Mouse (Mus musculus) kidney, postnatal 25 days (tissue): Measurements from ENCODE around the gene Fmo3.
A peak's percentile ranks its signal among the peaks of the same experiment; 100 is the strongest.

Source experiments
- DNase-seq, 2 experiments: peaks; one replicate each; pipeline ENCODE4 v3.0.0; 2021; ENCODE audit warnings: mixed read lengths in 2 of 2

Fmo3 gene

DNA sequence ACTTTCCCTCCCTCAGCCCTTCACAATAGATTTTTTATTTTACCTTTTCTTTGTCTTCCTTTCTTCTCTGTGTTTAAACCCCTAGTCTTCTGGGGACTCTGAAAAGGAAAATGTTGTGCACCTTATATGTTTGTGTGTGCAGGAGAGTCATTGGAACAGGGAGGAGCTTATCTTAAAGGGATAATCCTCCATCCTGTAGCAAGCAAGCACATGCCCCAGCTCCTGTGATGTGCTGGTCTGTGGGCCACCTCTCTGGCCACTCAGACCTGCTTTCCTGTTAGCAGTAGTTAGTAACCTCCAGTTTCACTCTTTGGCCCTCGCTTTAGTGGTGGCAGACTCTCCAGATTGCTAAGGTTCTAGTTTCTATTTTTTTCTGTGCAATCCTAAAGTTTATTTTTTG, at the start of gene Fmo3:
Fmo3 (minus strand) TSS at position 101 of the 400 bp plus-strand sequence.
- no peak for DNase-seq

DNA sequence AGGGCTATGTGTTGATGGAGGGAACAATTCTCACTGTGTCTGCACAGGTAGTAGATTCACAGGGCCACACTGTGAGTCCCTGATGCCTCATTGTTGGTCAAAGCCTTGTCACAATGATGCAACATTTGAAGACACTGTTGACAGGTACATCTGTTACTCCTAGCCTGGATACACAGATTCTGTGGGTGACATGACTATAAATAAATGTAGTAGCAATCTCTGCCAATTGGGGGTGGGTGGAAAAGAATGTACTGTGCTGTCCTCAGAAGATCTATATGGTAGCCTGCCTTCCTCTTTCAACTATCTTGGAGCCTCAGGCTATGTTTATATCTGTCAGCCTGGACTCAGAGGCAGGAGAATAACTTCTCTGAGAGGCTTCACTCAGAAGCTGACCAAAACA, 38.7 kb upstream of the Fmo3 start:
- DNase-seq, result no peak

GRCm38 (mm10) chr1:163009220-163009619, 24.9 kb upstream of the Fmo3 start:
- no peak for DNase-seq

- DNase-seq, result no peak
Measured at GRCm38 (mm10) chr1:163003496-163003895, 19.2 kb upstream of the Fmo3 start.

GRCm38 (mm10) chr1:163001271-163001829, 17.0 kb upstream of the Fmo3 start:
- DNase-seq, result no peak

- no peak for DNase-seq
Measured at GRCm38 (mm10) chr1:162987546-162987945, 3.2 kb upstream of the Fmo3 start.

DNA sequence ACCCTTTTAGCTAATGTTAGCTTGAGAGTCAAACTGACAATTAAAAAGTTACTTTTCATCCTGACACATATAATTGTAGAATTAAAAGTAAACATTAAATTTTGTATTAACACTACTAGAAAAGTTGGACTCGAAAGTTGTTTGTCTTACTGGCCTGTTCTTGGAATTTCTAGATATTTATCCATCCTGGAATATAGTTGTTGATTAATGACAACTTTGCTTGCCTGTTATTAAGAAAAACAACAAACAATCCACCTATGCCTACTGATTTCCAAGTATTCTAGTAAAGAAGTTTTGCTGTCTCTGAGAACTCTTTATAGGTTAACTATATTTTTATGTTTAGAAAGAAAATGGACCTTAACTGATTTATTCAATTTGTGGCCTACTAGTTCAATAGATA, 2.4 kb upstream of the Fmo3 start:
- no peak for DNase-seq

- no peak for DNase-seq
Measured at GRCm38 (mm10) chr1:162986121-162986748, 1.9 kb upstream of the Fmo3 start.

GRCm38 (mm10) chr1:162963556-162963955, 20.8 kb downstream of the Fmo3 start:
- no peak for DNase-seq

- DNase-seq, result no peak
Measured at GRCm38 (mm10) chr1:162957422-162957821, 26.9 kb downstream of the Fmo3 start.

GRCm38 (mm10) chr1:162953079-162953478, 31.2 kb downstream of the Fmo3 start:
- DNase-seq, result no peak

- no peak for DNase-seq
Measured at GRCm38 (mm10) chr1:162949763-162950162, 34.6 kb downstream of the Fmo3 start.

DNA sequence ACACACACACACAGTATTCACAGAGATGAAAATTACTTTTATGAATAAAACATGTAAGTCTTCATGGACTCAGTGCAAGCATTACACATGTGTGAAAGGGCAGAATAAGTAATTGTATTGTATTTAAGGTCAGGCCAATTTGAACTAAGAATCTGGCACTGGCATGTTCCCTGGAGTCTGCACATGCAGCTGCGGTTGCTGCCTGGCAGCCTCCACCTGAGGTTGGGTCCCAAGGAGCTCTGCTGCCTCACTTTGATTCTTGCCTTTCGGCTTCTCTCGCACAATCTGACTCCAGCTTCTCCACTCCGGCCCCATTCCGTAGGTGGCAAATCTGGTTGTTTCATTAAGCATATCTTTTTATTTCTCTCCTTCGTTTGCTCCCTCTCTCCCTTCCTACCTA, 36.4 kb downstream of the Fmo3 start:
- DNase-seq, result no peak

- no peak for DNase-seq
Measured at GRCm38 (mm10) chr1:162946837-162947558, 37.3 kb downstream of the Fmo3 start.

DNA sequence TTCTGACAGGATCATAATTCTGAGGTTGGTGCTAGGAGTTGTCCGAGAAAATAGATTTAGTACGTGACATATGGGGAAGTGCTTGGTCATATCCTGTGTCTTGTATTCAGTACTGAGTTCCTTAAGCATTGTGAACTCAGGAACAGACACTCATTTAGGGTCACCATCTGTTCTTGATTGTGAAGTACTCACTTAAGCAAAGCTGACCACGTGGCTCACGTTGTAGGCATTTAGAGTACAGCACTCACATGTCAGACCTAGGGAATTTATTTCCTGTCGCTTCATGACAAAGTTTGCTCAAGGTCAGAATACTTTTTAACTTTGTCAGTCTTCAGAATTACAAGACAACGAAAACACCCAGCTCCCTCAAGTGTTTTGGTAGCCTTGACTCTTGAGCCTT, 40.6 kb downstream of the Fmo3 start:
- peak in 1 of 2 experiments; percentile 41 for DNase-seq

- peak; percentile 48 to 65 for DNase-seq
Measured at GRCm38 (mm10) chr1:162938696-162939351, 45.5 kb downstream of the Fmo3 start.

DNA sequence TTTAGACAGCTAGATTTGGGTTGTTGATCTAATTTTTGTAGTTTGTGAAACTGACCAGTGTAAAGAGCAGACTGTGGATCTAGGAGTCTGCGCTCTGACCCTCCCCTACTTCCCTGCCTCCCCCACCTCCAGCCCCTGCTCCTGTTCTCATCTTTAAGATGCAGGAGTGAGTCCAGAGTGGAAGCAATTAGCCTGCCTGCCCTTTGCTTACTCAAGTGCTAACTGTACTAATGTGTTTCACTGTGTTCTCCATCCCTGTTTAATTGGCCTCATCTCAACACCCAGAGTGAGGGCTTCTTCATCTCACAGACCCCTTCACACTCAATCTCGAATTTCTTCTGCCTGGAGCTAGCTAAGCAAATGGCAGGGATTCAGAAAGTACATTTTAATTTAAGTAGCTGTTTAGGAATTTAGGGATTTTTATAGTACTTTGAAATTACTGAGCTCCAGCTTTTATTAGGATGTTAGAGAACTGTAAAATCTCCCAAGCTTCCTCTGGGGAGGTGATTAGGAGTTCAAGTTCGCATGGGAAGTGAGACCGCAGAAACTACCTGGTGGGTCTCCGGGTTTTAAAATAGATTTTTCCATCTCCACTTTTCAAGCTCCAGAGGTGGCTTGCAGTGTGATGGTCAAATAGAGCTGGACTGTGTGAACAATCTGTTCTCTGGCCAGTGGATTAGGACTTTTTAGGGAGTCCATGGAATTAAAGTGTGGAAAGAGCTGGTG, 46.2 kb downstream of the Fmo3 start:
- no peak for DNase-seq

DNA sequence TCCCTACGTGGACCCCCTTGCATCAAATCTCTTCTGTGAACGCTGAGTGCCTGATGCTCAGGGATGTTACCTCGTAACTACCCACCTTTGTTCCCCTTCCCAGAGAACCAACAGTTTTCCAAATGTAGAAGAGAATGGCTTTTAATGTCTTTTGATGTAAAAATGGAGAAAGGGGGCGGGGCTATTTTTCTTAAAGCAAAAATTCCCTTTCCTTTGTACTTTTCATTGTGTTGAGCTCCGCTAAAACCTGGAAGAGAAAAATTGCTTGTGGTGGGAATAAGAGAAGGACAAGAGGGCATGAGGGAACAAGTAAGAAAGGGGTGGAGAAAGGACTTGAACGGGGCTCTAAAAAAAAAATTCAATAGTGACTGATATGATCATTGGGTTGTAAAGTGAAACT, 46.9 kb downstream of the Fmo3 start, which contains the start of gene Fmo6:
Fmo6 (minus strand) TSS at position 101 of the 400 bp plus-strand sequence.
- no peak for DNase-seq

GRCm38 (mm10) chr1:162934374-162935012, 49.8 kb downstream of the Fmo3 start:
- no peak for DNase-seq

- DNase-seq, result no peak
Measured at GRCm38 (mm10) chr1:162932386-162932785, 51.9 kb downstream of the Fmo3 start.

- DNase-seq, result no peak
Measured at GRCm38 (mm10) chr1:162931880-162932279, 52.4 kb downstream of the Fmo3 start.

- DNase-seq, result peak in 1 of 2 experiments; percentile 43
Measured at GRCm38 (mm10) chr1:162931310-162931875, 52.9 kb downstream of the Fmo3 start.
